Mouse (Mus musculus) activated CD4-positive, CD25-positive, alpha-beta regulatory T cell, adult 4 months (primary cell): ENCODE measurements around the gene Wfdc3. TPM values are rescaled to one million over a fixed set of nuclear protein-coding genes. Genes with fewer than 3 reads are reported as not detected.
A peak's percentile ranks its signal among the peaks of the same experiment; 100 is the strongest.

Source experiments
- ATAC-seq: one replicate; pipeline ENCODE4 v1.8.0; 2017
- polyA plus RNA-seq, 2 experiments: library from polyadenylated mRNA; unstranded; fragments of 100-300 nt; shearing (Covaris generic); gene quantifications; one replicate each; pipeline ENCODE4 v1.2.1; 2017

Gene Wfdc3
- polyA plus RNA-seq, 2 experiments from 2014 or later = not detected

- ATAC-seq = no peak
Measured at GRCm38 (mm10) chr2:164773989-164774364, 28.2 kb upstream of the Wfdc3 start.

DNA sequence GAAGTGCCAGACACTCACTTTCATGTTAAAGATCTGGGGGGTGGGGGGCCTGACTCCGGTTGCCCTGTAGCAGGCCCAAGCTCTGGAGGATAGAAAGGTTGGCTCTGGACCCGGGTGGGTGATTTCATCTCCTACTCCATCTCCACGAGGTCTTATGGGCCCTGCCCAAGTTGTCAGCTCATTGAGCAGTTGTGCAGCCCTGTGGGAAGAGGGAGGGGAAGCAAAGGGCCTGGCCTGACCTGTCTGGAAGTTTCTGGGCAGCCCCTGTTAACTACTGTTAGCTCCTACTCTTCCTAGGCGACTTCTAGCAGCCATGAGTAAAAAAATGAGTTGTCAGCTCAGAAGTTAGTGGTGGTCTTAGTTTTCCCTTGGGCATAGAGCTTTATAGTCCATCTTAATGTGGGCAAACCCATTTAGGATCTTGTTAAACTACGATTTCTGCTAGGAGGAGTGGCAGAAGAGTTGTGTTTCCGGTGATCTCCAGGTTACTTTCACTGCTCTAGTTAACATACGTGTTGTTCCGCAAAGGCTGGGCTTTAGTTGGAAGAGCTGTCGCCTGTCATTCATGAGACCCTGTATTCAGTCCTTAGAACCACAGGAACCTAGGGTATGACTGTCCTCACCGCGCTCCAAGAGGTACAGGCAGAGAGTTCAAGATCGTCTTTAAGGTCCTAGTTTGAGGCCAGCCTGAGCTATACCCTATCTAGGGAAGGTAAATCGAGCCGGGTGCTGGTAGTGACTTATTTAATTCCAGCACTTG, 27.7 kb upstream of the Wfdc3 start:
- no peak for ATAC-seq

GRCm38 (mm10) chr2:164771123-164771522, 25.4 kb upstream of the Wfdc3 start:
- no peak for ATAC-seq

DNA sequence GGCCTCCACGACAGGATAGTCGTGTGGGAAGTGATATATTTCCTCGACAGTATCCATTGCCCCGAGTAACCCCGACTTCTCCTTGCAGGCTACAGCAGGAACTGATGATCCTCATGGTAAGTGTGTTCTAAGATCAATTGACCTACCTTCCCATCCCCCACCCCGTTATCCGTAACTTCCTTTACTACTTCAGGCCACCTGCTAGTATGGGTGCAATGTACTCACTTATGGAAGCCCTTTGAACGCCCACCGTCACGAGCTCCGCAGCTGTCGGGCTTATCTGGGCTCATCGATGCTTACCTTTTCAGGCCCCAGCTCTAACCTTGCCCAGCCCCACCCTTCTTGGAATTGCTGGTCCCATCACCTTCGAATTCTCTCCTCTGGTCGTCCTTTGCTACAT, 24.5 kb upstream of the Wfdc3 start:
- no peak for ATAC-seq

- peak; percentile 100 for ATAC-seq
Measured at GRCm38 (mm10) chr2:164769258-164770037, 23.7 kb upstream of the Wfdc3 start, which contains the start of gene Ube2c. TSS of gene Ube2c (plus strand) at chr2:164769898.

DNA sequence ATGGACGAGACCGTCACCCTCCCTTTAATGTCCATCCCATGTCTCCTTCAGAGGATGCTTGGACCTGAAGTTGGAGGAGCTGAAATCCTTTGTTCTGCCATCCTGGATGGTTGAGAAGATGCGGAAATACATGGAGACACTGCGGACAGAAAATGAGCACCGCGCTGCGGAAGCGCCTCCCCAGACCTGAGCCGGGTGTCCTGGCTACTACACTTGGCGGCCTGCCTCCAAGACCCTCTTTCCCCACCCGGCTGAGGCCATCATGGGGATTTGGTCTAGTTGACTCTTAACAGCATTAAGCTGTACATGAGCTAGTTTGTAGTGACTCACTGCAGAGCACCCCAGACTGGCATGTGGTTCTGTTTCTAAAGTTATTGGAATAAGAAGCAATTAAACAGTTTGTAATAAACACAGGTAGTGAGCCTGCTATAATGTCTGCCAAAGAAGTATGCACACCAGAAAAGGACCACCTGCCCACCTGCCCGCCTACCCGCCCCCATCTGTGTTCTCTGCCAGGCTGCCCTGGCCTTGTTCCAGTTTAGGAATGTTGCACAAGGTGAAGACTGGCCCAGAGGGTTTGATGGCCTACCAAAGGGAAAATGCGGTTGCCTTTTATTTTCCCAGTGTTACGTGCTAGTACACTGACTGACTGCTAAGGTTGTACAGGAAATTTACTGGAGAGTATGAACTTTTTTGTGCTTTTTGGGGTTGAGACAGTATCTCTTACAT, 22.2 kb upstream of the Wfdc3 start:
- no peak for ATAC-seq

DNA sequence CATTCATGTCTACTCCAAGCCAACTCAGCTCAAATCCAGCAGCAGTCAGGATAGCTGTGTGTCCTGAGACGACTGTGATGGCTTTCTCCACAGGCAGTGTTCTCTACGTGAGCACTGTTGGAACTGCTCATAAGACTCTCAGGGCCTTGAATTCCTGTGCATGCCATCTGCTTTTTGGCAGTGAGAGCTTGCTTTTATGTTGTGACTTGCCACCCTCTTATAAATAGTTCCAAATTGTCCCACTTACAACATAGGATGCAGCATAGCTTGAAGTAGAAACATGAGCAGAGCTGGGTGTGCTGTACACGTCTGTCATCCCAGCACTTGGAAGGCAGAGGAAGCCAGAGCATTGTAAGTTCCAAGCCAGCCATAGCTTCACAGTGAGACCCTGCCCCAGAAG, 20.1 kb upstream of the Wfdc3 start:
- ATAC-seq = no peak

GRCm38 (mm10) chr2:164762593-164762992, 16.9 kb upstream of the Wfdc3 start:
- ATAC-seq = no peak

- ATAC-seq = no peak
Measured at GRCm38 (mm10) chr2:164761971-164762370, 16.2 kb upstream of the Wfdc3 start.

DNA sequence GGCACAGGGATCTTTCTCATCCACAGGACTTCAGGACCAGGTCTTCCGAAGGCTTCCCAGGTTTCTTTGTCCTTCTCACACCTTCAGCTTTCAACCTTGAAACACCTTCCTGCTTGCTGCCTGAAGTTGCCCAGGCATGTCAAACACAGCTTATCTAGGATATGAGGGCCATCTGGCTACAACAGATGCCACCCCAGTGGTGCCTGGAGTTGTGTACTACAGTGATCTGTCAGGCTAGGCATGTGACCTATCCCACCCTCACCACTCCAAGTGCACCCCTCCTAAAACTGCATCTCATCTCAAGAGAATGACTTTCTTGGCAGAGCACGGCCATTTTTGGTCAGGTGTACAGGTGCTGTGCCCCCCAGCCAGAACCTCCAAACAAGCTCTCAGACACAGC, 15.8 kb upstream of the Wfdc3 start:
- ATAC-seq = no peak

- ATAC-seq = no peak
Measured at GRCm38 (mm10) chr2:164760059-164760833, 14.5 kb upstream of the Wfdc3 start.

DNA sequence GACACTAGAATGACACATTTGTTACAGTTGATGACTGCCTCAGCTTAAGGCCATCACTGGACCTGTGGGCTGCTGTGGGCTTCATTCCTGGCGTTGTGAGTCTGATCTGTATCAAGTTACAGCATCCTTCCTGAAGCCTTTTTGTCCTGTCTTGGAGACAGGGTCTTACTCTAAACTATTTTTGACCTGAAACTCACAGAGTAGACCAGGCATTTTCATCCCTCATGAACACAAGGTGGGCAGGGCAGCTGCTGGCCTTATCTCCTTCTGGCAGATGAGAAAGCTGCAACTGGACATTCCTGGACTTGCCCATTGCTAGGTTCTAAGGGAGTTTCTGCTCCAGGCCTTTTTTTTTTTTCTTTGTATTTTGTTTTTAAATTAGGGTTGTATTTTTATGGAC, 13.0 kb upstream of the Wfdc3 start:
- ATAC-seq = no peak

GRCm38 (mm10) chr2:164757841-164758240, 12.1 kb upstream of the Wfdc3 start:
- no peak for ATAC-seq

- ATAC-seq = no peak
Measured at GRCm38 (mm10) chr2:164754800-164755199, 9.1 kb upstream of the Wfdc3 start.

- no peak for ATAC-seq
Measured at GRCm38 (mm10) chr2:164754105-164754504, 8.4 kb upstream of the Wfdc3 start.

GRCm38 (mm10) chr2:164752454-164752853, 6.7 kb upstream of the Wfdc3 start:
- no peak for ATAC-seq

GRCm38 (mm10) chr2:164748991-164749390, 3.3 kb upstream of the Wfdc3 start:
- no peak for ATAC-seq

- ATAC-seq = no peak
Measured at GRCm38 (mm10) chr2:164748191-164748590, 2.5 kb upstream of the Wfdc3 start.

GRCm38 (mm10) chr2:164746693-164747092, 962 bp upstream of the Wfdc3 start:
- peak; percentile 61 for ATAC-seq

DNA sequence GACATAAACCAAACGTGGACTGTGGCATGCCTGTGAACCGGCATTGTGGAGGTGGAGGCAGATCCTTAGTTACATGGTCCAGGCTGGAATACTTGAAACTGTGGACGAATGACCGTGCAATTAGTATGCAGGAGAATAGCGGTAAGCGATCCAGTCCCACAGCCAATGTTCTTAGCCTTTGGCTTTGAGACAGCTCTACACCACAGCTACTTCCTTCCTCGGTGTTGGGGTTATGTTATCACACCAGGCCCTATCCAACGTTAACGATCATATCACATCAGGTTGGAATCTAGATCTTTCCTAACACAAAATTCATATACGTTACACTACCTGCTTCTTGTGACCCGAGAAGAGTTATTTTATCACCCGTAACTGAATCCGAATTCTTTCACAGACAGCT, 744 bp downstream of the Wfdc3 start:
- ATAC-seq = no peak

GRCm38 (mm10) chr2:164739876-164740275, 5.9 kb downstream of the Wfdc3 start:
- no peak for ATAC-seq

DNA sequence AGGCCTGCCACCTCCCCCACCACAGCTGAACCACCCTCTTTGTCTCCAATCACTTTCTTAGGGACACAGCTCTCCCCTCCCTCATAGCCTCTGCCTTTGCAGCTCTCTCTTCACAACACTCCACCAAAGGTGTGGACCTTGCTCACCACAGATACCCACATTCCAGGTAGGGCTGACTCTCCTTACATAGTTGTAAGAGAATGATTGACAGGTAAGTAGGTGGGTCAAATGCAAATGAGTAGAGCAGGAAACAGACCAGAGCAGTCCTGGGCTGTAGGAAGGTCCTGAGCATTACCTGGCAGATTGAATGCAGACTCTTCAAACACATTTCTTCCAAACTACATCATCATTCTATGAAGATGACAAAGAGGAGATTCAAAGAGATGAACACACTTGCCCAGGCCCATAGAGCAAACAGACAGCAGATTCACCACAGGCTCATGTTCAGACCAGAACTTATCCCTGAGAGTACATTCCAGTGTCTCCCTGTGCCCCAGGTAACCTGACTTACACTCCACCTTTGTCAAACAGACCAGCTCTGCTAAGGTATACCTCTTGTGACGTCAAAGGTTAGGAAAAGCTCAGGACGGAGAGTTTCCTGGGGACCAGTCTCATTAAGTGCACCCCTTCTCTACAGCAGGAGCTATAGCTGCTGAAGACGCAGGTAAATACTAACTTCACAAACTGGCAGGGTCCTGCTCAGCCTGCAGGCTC, 8.2 kb downstream of the Wfdc3 start:
- no peak for ATAC-seq
